Comparison of ENCODE assay signal across 8 mouse cellular contexts in genomic region chr17:3102336-3103165, GRCm38 (mm10). TPM values are rescaled to one million over a fixed set of nuclear protein-coding genes. Genes with fewer than 3 reads are reported as not detected.
DNase-seq lines count a peak whose midpoint lies in the region; ATAC-seq lines count a peak whose summit lies in the region.

No protein-coding gene starts in this region.

- H3K4me1 ChIP-seq in embryonic facial prominence, embryonic 13.5 days: peaks cover 5% of the 10 kb centered on the region; the same call in 1 of the 2 replicates
- no peaks in the 10 kb centered on the region; the same call in 1 of the 2 replicates for H3K4me1 ChIP-seq in heart, embryonic 11.5 days (ENCODE audit: control insufficient read depth, insufficient read depth, low read length)
- no peaks in the 10 kb centered on the region for H3K4me1 ChIP-seq in lung, embryonic 15.5 days

- no peak overlapping the region for H3K27ac ChIP-seq in embryonic facial prominence, embryonic 13.5 days
- H3K27ac ChIP-seq in heart, embryonic 11.5 days (ENCODE audit: low read depth, low read length): 0 out of 2 replicates have a peak overlapping the region, but pooled peaks have one; percentile 15
- H3K27ac ChIP-seq in lung, embryonic 15.5 days: 0 out of 2 replicates have a peak overlapping the region, but pooled peaks have one; percentile 17

- peak overlapping the region; percentile 70 for H3K4me2 ChIP-seq in embryonic facial prominence, embryonic 13.5 days
- H3K4me2 ChIP-seq in heart, embryonic 11.5 days: peak overlapping the region; percentile 81
- H3K4me2 ChIP-seq in lung, embryonic 15.5 days: peak overlapping the region; percentile 67

- H3K27me3 ChIP-seq in embryonic facial prominence, embryonic 13.5 days: no peaks in the 10 kb centered on the region
- H3K27me3 ChIP-seq in heart, embryonic 11.5 days (ENCODE audit: control insufficient read depth, insufficient read depth, low read length): no peaks in the 10 kb centered on the region
- H3K27me3 ChIP-seq in lung, embryonic 15.5 days: no peaks in the 10 kb centered on the region

- 4% methylated on average over 14 of the region's 14 CpGs for WGBS in embryonic facial prominence, embryonic 13.5 days
- WGBS in heart, embryonic 11.5 days (ENCODE audit: insufficient replicate concordance): under 1% methylated on average over 14 of the region's 14 CpGs
- WGBS in lung, embryonic 15.5 days: 1% methylated on average over 14 of the region's 14 CpGs

- peak; percentile 55 to 58 for DNase-seq in right cerebral cortex, postnatal 10 days (ENCODE audit: low spot score in 2 of 2)
- DNase-seq in right cerebral cortex, postnatal 14 days: no peak
- DNase-seq in kidney, adult 9 months: peak; percentile 93
- DNase-seq in thymus, postnatal 36 days: peak; percentile 75 to 77

- no peaks in the 10 kb centered on the region for H3K36me3 ChIP-seq in embryonic facial prominence, embryonic 13.5 days
- H3K36me3 ChIP-seq in heart, embryonic 11.5 days (ENCODE audit: control insufficient read depth, insufficient read depth, low read length): no peaks in the 10 kb centered on the region
- H3K36me3 ChIP-seq in lung, embryonic 15.5 days: no peaks in the 10 kb centered on the region

- peak overlapping the region; percentile 71 for H3K9ac ChIP-seq in embryonic facial prominence, embryonic 13.5 days
- peak overlapping the region; percentile 70 for H3K9ac ChIP-seq in heart, embryonic 11.5 days (ENCODE audit: low read depth, low read length)
- H3K9ac ChIP-seq in lung, embryonic 15.5 days: 0 out of 2 replicates have a peak overlapping the region, but pooled peaks have one; percentile 5

- ATAC-seq in embryonic facial prominence, embryonic 13.5 days (ENCODE audit: insufficient number of reproducible peaks, insufficient read depth, low FRiP score, low TSS enrichment, low read depth): peak; percentile 76
- peak; percentile 93 for ATAC-seq in heart, embryonic 11.5 days (replicated peaks; ENCODE audit: insufficient number of reproducible peaks, low FRiP score, low TSS enrichment)
- peak; percentile 91 for ATAC-seq in lung, embryonic 15.5 days (ENCODE audit: borderline replicate concordance, extremely low read depth, low FRiP score, low TSS enrichment)
- peak; percentile 95 for ATAC-seq in neutrophil, adult 5-6 weeks (ENCODE audit: extremely low read depth, insufficient number of reproducible peaks, low FRiP score, poor library complexity, severe bottlenecking)

- H3K4me3 ChIP-seq in embryonic facial prominence, embryonic 13.5 days: peak overlapping the region; percentile 43
- H3K4me3 ChIP-seq in heart, embryonic 11.5 days (ENCODE audit: low read depth, low read length): peak overlapping the region; percentile 38
- H3K4me3 ChIP-seq in lung, embryonic 15.5 days: peak overlapping the region; percentile 40

- no peaks in the 10 kb centered on the region for H3K9me3 ChIP-seq in embryonic facial prominence, embryonic 13.5 days
- H3K9me3 ChIP-seq in heart, embryonic 11.5 days (replicated peaks; ENCODE audit: control insufficient read depth, low read length): no peaks in the 10 kb centered on the region
- no peaks in the 10 kb centered on the region for H3K9me3 ChIP-seq in lung, embryonic 15.5 days

RNA-seq across cellular contexts. Expression of gene Scaf8, which starts 12.2 kb away (rescaled TPM):
- 22.7 and 22.8 TPM in 2 replicates for polyA plus RNA-seq in embryonic facial prominence, embryonic 13.5 days (2015; fragmentation: Nextera tagmentation; extraction: Ambion mirVana)
- 19.1 and 20.6 TPM in 2 replicates for polyA plus RNA-seq in heart, embryonic 11.5 days (2014; fragmentation: Nextera tagmentation; extraction: Ambion mirVana)
- polyA plus RNA-seq in lung, embryonic 15.5 days (2015; fragmentation: Nextera tagmentation; extraction: Ambion mirVana): 18.4 and 19.4 TPM in 2 replicates
- total RNA-seq in neutrophil, adult 5-6 weeks (2017): 86.3 and 88.1 TPM in 2 replicates

Comparison
In these comparisons a context has a peak if more than half of its experiments do, and no peak if none do; other contexts are left out.
1. H3K9ac ChIP-seq: peak in every context shown above with its lines; median percentile 71 in embryonic facial prominence, embryonic 13.5 days; 70 in heart, embryonic 11.5 days; 5 in lung, embryonic 15.5 days.